Mouse (Mus musculus) megakaryocyte progenitor cell, adult 5-6 weeks (primary cell): ENCODE measurements around the gene Plcb2. TPM values are rescaled to one million over a fixed set of nuclear protein-coding genes. Genes with fewer than 3 reads are reported as not detected.

ENCODE experiments used
- ATAC-seq: replicated peaks from 2 replicates; pipeline ENCODE4 v1.8.0; 2016; ENCODE audit warnings: mild to moderate bottlenecking, moderate TSS enrichment, inconsistent platforms; ENCODE audit not compliant: poor library complexity
- total RNA-seq, 2 experiments: library from RNA; stranded (forward) in 1 of 2; stranded (reverse) in 1 of 2; fragments of 157-497, 149-512 nt in 1 of 2; fragments of 200-1000 nt in 1 of 2; gene quantifications; 2 replicates each; pipeline versions ENCODE4 v1.2.3 to v1.2.4; 2015 to 2017

Gene Plcb2
- total RNA-seq (2015) (71.2 and 80.9 TPM in 2 replicates), total RNA-seq (2017) (61.1 and 70.4 TPM in 2 replicates)

DNA sequence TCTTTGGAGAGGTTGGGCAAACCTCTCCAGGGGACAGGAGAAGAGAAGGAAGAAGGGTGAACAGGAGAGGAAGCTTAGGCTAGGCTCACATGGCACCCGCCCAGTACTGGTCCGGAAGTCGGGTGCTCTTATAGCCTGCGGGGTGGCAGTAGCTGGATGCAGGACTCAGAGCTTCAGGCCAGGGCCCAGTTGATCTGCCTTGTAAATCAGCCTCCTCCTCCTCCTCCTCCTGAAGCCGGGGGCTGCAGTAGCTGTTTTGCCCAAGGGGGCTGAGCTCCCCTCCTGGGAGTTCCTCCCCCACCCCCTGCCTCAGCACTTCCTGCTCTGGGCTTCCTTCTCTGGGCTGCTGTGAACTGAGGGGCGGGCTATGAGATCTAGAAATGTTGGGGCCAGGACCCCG is at the start of gene Plcb2:
Gene Plcb2 (minus strand): TSS at position 102 of the 400 bp plus-strand sequence.
- peak; percentile 35 for ATAC-seq

DNA sequence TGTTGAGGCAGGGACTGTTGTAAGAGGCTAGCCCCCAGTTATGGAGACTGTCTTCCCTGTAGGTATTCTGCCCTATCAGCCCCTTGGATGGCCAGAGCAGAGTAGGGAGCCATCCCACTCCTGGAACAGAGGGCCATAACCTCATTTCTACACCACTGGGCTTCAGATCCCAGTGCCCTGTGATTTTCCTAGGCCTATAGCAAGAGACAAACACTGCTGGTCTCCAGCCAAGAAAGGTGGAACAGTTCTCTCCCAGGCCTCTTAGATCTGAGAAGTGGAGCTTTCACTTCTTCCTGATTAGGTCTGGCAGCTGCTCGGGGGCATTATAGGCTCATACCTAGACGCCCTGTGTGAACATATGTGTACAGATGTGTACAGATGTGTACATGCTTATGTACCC is 48.1 kb upstream of the Plcb2 start:
- no peak for ATAC-seq

DNA sequence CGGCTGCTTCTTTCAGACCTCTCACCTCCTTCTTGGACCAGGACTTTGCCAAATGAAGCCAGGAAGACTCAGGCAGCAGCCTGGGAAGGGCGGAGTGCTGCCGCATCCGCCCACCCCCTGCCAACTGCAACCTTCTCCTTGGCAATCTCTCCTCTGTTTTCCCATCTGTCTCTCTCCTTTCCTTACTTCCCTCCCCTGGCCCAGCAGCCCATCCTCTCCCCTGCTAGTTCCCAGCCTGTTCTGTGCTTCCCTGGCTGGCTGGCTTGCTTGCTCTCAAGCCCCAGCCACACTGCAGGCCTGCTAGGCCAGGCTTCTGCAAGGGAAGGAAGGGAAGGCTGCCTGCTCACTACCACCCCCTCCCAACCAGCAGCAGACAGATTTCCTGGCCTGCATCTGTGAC is 47.6 kb upstream of the Plcb2 start:
- ATAC-seq: no peak

DNA sequence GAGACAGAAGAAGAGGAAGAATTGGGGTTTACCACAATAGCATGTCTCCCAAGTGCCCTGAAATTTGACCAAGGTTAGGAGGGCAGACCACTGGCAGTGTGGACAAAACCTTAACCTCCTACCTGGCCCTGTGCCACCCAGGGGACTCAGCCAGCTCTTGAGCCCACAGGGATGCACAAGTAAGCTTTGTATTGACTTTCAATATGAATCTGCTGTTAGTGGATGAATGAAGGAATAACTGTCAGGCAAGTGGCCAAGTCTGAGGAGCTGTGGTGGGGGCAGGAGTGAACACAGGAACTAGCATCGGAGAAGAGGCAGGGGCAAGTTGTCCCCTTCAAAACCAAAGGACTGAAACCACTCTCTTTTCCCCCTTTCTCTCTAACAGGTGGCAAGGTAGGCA is 47.2 kb upstream of the Plcb2 start:
- ATAC-seq: 0 out of 2 replicates have a peak, but pooled peaks have one; percentile 7

DNA sequence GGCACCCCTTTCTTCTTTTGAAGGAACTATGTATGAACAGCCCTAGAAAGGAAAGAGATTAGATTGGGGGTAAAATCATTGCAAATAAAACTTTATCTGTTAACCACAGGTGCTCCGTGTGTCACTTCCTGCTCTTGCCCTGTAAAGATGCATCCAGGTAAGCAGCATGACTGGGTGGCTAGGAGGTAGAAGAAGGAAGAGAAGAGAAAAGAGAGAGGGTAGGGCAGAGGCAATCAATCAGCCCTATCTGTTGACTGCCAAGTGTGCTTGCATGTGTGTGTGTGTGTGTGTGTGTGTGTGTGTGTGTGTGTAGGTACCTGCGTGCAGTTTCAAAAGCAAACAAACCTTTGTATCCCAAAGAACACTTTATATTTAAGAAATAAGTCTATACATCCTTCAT is 46.3 kb upstream of the Plcb2 start:
- ATAC-seq: no peak

DNA sequence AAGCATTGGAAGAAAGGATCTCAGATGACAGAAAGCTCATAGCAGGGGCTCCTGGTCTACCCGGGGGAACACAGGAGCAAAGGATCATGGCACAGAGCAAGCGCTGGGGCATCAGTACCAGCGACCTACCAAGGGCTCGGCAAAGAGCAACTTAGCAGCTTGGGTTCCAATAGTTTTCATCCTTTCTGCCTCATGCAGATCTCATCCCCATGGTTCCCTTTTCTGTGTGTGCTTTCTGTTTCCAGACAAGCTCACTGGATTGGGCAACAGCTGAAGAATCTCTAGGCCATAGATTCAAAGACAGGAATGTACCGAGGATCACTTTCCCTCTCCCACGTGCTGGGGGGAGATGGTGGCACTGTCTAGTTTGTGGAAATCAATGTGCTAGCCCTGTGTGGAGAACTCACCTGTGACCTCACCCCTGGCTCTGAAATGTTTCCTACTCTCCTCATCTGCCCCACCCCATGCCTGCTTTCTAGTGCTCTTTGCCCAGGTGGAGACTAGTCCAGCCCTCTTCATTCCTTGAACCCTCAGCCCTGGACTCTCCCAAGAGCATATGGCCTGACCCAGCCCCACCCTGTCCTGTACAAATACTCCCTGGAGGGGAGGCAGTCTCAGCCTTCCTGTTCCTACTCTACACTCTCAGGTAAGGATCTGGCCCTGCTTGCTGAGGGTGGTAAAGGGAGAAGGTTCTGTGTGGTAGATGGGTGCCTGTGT is 44.1 kb upstream of the Plcb2 start, which contains the start of gene Phgr1:
Gene Phgr1 (plus strand): TSS at position 612 of the 717 bp plus-strand sequence.
- peak; percentile 37 for ATAC-seq

DNA sequence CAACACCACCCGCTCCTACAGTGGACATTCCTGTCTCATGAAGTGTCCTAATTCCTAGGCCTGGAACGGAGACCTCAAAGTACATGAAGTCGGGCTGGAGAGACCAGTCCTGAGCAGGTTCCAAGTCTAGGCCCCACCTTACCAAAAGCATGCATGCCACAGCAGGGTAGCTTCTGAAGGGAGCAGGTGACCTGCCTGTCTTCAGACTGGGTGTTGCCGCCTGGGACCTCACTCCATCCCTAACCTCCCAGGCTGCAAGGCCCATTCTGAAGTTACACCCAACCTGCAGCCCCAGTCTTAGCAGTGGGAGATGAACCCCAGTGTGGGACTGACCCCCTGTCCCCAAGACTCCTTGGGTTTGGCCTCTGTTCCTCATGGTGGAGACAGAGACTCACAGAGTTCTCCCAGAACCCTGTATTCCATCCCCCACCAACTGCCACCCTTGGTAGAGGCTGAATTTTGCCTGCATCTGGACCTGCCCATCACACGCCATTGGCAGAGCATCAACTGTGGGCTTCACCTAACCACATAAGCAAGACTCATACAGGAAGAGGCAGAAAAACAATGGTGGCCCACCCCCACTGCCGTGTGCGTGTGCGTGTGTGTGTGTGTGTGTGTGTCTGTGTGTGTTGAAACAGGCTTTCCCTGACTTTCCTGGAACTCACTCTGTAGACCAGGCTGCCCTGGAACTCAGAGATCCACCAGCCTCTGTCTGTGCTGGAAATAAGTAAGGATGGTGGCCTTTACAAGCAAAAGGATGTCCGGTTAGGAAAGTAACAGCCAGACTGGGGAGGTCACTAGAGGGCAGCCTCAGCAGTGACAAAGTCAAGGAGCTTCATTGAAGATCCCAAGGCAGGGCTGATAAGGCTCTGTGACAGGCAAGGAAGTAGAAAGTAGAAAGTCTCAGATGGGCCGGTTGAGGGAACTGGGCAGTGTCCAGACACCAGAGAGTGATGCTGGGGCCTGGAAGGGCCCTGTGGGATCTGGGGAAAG is 38.1 kb upstream of the Plcb2 start:
- peak; percentile 29; the same call in 1 of the 2 replicates for ATAC-seq

DNA sequence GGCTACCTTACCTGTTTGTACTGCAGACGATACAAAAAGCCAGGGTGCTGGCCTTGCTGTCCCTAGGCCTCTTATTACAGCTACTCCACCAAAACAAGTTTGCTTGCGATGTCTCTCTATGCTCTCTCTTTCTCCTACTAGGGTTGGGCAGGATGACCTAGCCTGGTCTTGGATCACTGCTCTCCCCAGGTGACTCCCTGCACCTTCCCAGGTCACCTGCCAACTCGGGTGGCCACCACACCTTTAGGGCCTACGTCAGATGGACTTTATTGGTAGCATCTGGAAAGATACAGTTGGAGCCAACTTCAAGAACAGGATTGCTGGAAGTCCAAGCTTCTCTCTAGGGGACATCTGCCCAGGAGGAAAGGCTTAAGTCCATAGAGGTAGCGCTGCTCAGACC is 36.6 kb upstream of the Plcb2 start:
- no peak for ATAC-seq

DNA sequence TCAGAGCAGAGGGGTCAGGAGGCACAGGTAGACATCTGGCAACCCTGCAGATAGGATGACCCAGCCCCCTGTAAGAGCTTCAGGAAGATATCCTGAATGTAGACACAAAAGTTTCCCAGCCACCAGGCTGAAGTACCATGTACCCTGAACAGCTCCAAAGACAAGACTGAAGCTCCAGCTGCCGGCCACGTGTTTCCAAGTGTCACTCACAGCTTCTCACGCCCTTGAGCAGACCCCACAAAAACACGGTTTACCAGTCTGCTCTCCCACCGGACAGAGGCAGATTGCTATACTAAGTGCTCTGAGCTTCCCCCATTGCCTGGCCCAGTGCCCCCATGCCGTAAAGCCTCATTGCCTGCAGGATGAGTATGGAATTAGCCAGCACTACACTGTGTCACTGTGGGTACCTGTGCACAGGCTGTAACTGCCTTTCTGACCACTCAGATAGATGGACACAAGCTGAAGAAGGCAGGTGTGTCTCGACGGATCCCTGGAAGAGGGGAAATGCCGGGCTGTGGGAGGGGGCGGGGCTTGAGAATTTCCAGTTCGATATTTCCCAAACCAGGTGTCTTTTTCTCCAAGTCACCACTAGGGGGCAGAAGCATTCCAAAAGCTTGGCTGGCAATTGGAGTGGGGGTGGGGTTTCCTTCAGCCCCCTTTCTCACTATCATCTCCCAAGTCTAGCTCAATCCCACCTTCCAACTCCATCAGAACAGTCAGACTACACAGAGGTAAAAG is 36.0 kb upstream of the Plcb2 start:
- no peak for ATAC-seq

DNA sequence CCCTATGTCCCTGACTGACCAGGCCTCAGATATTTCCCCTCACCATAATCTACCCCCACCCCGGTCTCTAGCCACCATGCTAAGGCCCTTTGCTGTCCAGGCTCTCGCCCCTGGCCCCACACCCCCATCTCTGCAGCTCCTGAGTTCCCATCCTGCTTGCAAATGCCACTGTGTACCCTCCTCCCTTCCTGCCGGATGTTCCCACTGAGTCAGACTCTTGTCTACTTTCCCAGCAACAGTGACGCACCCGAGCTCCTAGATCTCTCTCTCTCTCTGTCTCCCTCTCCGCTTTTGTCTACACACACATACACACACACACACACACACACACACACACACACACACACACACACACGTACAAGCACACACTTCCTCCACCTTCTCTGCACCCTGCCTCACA is 35.2 kb upstream of the Plcb2 start:
- no peak for ATAC-seq

DNA sequence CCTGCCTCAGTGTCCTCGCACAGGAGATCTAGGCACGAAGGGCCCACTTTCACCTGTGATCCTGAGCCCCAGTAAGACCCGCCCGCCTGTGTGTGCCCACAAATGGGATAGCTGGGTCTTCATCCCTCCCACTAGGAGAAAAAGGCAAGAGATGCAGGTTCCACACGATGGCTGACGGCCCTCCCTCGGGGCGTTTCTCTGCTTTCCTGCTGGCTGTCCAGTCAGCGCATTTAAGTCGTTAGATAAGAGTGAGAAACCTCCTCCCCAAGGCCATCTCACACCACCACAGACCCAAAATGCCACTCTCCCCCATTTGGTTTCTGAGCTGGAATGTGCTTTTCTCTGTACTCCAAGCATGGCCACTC is 34.5 kb upstream of the Plcb2 start:
- ATAC-seq: peak; percentile 21

DNA sequence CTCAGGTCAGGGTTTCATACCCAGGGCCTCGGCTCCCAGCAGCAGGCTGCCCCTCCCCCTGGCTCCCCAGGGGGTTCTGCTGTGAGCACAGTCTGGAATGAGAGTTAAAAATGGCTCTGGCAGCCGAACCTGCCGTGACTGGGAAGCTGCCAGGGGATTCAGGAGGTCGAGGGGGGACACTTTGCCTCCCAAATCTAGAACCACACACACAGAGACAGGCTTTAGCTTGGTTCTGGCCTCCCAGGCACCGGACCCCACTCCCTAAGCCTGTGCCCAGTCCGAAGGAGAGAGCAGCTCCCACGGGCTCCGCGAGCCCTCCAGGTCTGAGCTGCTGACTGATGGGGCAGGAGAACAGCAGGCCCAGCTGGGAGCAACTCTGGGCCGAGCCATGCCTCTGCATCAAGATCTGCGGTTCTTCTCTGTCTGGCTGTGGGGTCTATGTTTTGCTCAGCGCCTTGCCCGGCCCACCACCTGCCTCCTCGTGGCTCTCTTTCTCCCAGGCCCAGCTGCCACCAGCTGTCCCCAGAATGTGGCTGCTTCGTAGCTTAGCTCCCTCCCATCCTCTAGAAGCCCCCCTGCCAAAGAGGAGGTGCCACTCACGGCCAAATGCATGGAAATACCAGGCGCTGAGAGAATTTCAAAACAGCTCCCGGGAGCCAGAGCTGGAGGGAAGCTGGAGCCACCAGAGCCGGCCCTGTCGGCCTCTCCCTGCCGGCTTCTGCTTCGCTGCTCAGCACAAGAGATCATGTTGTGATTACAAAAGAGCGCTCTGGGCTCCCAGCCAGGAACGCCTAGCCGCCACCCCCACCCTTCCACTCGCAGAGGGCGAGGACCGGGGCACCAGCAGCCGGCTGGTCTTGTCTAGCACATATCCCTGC is 33.9 kb upstream of the Plcb2 start, which contains the start of gene Ccdc9b:
Gene Ccdc9b (minus strand): TSS at position 756 of the 878 bp plus-strand sequence.
- ATAC-seq: peak; percentile 76

DNA sequence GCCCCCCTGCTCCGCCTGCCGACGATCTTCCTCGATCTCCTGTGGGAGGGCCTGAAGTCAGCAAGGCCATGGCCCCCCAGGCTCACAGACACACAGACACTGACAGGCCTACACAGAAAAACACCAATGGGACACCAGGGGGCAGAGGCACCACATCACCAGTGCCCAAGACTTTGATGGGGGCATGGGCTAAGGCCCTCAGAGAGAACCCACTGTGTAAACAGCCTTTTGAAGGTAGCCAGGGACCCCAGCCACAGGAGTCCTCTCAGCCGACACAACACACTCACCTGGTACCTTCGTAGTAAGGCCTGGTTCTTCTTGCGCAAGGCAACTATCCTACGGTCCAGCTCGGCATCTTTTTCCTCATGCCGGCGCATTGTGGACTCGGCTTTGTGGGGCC is 33.1 kb upstream of the Plcb2 start:
- ATAC-seq: no peak

DNA sequence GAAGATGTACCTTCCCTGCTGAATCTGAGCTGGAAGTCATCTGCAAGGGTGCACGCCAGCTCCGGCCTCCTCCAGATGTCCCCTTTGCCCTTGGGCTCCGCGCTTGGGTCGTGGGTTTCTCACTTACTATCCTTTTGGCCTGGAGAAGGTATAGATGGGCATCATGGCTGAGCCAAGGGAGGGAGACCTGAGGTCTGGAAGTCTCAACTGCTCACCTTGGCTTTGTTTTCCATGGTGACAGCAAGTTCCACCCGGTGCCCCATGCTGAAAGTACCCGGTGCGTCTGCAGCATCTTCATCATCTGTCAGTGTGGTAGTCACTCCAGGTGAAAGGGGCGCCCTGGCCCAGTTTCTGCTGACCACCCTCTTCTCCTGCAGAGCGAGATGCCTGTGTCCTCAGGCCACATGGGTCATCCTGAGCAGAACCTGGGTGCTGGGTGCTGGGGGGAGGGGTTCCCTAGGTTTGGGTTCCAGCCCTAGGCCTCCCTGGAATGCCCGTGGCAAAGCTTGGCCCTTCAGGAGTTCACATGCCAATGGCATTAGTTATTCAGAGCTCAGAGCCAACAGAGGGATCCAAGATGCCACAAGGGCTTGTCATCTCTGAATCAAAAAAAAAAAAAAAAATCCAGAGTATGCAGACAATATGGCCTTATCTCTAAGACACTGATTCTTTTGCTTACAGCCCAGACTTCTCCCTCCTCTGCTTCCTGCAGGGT is 32.2 kb upstream of the Plcb2 start:
- no peak for ATAC-seq

DNA sequence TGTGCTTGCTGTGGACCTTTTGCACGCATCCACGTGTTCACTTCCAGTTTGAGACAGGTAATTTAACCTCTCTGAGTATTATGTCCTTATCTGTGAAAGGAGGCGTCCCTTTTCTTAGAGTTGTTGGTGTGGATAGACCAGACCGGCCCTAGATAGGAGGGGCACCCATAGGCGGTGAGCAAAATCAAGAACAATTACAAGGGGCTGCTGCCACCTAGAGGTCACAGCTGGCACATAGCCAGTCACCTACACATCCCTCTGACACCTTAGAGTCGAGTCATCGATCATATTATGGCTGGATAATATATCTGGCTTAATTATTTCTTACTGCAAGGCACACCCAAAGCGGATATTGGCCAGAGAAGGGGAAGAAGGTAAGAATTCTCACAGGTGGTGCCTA is 31.6 kb upstream of the Plcb2 start:
- peak; percentile 68 for ATAC-seq

DNA sequence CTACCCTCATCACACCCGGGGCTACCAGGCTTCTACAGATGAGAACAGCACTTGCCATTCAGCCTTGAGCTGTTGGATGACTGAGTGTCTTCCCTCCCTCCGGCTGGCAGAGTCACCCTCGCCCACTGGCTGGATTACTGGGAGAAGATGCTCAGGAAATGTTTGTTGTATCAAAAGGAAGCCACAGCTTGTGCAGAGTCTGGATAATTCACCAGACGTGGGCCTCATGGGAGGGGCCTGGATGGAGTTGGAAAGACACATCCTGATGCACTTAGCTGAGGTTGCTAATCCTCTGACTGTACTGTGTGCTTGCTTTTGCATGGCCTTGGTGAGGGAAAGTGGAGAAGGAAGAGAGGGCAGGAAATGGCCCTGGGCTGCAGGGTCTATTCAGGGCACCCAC is 27.9 kb upstream of the Plcb2 start:
- no peak for ATAC-seq

DNA sequence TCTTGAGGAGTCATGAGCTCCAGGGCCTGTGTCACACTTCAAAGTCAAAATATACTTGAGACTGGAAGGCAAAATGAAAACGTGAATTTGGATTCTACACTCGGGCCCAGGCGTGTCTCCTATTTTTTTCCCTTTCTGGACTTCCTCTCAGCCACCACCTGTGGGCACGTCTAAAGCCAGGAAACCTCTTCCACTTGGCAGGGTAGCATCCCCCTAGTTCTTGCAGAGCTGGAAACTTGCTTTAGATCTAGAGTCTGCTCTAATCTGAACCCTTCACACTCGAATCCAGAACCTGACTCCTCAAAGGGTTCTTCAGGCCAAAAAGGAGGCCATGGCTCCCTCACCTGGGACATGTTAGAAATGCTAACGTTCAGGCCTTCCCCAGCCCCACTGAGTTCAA is 27.2 kb upstream of the Plcb2 start:
- ATAC-seq: no peak

DNA sequence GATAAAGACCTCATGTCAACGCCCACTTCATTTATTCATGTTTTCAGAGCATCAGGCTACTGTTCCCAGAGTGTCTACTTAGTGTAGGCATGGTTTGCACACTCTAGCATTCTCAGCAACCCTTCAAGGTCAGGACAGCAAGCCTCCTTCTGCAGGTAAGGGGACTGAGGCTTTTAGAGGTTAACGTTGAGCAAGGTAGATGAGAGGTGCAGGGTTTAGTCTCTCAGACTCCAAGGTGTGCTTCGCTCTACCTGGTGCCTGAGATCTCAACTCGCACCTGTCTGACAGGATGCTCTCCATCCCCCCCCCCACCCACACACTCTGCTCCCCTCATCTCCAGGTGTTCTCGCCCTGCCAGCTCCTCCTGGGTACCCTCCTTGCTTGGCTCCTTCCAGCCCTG is 25.9 kb upstream of the Plcb2 start:
- no peak for ATAC-seq

DNA sequence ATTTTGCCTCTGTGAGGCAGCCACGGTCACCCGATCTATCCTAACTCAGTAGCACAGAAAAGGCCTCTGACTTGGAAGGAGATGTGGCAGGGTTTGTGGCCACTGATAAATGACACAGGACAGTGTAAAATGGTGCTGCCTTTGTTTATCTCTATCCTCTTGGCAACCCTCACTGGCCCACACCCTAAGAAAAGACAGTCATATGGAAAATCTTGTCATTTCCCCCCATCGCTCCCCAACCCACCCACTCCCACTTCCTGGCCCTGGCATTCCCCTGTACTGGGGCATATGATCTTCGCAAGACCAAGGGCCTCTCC is 24.5 kb upstream of the Plcb2 start:
- ATAC-seq: peak; percentile 72
